Mouse (Mus musculus): ENCODE results near the gene Ilkap. TPM values are rescaled to one million over a fixed set of nuclear protein-coding genes. Genes with fewer than 3 reads are reported as not detected.

Gene Ilkap
- total RNA-seq (2021) = 10 to 100 TPM; 84.7 to 89.3 TPM

DNA sequence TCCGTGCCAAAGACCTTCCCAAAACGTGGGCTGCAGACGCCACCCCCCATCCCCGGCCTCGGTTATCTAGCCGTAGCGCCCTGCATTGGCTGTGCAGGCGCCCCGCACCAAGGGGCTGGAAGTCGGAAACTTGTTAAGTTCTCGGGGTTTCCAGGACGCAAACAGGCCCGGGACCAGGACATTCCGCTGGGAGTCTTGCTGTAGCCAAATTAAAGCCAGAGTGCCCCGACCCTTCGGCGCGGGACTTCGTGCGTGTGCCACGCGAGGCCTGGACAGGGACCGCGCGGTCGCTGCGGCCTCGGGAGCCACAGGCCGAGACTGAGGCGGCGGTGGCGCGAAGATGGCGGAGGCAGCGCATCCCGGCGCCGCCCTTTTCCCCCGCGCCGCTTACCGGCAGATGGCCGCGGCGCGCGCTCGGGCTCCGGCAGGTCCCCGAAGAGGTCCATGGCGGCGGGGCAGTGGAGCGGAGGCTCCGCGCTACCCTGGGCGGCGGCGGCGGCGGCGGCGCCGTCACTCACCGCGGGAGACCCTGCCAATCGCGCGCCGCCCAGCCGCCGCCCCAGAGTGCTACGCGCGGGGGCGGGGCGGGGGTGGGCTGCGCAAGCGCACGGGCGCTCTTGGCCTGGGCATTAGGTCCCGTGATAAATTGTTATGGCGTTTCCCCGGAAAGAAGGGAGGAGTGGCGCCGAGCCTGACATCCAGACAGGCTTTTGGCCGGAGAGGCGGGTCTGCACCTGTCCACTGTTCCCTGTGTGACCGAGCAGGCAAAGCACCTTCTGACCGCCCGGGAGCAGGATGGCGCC is at the start of gene Ilkap:
Gene Ilkap (minus strand): TSS at position 556 of the 803 bp plus-strand sequence.
- DNase-seq = peak; percentile 88
- intact Hi-C loops (cut with DNase I) = no loop called here

DNA sequence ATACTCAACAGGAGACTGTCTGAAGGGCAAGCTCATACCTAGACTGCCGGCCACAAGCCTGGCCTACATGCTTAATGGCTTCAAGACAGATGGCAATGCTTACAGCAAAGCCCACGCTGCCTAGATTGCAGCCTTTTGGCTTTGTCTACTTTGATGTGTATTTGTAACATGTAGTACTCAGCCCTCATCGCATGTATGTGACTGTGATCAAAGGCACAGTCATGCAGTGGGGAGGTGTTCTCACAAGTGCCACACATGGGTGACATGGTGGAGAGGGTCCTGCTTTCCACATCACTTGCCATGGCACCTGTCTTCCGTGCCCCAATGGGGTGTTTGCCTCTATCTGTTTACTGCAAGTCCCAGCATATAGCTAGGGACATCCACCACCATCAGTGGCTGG is 47.9 kb upstream of the Ilkap start:
- intact Hi-C loops (cut with DNase I) = no loop called here
- DNase-seq = no peak

DNA sequence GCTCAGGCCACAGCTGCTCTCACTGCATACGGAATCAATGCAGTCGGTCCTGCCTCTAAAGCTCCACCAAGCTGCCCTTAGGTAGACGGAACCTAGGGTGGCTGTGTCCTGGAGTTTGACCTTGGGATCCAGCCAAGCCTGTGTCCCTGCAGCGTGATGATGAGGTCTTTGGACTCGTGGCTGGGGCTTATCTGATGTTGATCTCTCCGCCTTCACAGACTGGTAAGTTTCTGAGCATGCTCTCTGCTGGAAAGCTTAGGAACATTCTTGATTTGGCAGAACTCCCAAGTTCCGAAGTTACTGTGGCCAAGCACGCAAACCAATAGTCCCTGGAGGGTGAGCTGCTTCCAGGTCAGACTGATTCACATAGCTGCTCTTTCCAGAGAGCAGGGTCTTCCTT is 47.4 kb upstream of the Ilkap start:
- no peak for DNase-seq
- intact Hi-C loops (cut with DNase I) = no loop called here

DNA sequence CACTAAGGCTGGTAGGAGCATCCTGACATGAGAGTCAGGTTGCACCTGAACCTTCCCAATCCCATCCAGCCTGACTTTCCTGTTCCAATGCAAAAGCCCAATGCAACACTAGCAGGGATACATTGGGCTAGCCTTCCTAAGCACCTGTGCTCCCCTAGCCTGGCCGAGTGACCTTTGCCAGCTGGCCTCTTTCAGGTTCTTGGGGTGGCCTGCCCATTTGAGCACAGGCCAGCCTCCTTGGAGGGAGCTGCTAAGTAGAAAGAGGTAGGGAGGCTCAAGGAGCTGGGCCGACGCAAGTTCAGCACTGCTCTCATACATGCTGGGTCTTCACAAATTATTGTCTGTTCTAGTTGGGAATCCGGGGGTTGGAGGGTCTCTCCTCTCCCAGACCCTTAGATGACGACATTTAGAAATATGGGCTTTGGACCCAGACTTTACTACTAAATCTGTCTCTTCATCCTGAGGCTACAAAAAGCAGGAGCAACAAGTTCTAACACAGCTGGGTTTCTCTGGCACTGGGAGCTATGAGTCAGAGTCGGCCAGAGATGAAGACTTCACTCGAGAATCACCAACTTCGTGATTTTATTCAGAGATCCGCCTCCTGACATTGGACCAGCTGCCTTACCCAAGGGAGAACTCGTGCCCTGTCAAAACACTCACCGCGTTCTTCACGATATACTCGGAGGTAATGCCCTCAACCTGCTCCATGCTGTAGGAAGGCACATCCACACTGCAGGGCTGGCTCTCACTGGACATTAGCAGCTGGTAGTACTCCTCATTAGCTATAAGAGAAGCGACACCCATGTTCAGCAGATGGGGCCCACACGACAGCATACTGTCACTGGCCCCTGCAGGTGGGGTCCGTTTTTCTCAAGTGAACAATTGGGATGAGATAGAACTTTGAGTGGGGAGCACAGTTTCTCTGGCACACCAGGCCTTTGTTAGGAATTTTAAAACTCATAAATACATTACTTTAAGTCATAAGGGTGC is 46.5 kb upstream of the Ilkap start:
- intact Hi-C loops (cut with DNase I) = no loop called here
- no peak for DNase-seq

DNA sequence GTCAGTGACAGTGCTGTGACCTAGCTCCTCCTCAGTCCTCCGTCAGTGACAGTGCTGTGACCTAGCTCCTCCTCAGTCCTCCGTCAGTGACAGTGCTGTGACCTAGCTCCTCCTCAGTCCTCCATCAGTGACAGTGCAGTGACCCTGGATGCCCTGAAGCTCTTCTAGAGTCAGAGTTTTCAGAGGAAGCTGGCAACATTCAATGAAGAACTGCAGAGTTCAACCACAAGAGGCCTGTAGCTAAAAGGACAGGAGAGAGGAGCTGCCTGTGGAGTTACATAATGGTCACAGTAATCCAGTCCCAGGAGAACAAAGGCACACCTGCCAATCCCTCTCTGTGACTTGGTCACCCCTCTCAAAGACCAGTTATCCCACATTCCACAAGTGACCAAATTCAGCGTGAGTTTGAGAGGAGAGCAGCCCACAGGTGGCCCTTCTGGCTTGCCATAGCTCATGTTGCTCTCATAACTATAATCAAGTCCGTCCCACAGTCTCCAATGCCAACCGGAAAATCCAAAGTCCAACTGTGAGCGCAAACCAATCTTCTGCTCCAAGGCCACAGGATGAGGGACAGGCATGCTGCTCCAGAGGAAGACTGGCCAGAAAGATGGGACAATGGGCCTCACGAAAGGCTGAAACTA is 43.9 kb upstream of the Ilkap start:
- intact Hi-C loops (cut with DNase I) = no loop called here
- DNase-seq = no peak

DNA sequence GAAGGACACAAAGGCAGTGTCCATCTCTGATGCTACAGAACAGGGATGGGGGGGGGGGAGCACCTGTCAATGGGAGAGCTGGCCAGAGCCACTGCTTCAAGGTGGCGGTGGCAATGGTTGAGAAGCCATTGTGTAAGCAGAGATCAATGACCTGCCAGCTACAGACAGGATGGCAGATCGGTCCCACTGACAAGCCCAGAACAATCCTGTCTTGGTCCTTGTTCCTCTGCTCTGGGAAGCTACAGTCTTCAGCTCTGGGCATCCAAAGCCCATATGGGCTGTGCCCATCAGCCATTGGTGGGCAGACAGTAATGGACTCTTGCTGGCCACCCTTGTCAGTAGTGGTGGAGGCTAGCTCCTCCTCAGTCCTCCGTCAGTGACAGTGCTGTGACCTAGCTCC is 43.2 kb upstream of the Ilkap start:
- intact Hi-C loops (cut with DNase I) = no loop called here
- no peak for DNase-seq

DNA sequence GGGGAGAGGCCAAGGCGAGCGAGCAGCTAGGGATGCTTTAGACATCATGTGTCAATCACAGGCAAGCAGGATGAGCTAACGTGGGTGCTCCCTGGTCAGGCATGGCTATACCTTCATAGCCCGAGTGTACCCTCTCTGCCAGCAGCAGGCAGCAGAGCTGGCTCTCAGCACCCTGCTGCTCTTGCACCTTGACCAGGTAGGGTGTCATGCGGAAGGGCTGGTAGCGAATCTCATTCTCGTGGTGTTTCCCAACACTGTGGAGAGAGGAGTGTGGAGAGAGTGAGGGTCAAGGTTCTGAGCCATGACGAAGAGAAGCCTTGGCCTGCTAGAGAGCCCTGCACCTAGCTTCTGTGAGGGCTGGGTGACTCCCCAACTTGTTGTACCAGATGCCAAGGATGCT is 41.2 kb upstream of the Ilkap start:
- no peak for DNase-seq
- intact Hi-C loops (cut with DNase I) = no loop called here

DNA sequence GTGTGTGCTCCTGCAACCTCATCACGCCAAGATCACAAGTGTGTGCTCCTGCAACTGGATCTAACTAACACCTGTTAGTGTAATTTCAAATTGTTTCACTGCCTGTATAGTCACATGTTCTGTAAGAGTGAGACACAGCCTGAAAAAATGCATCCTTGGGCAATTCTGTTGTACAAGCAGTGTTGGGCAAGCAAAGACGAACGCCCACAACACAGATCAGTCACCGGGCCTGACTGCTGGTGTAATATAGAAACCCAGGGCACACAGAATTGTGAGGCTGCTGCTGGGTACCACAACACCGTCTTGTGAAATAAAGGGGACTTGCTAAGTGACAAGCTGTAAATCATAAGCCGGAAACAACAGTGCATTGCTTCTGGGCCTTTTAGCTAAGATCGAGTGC is 39.0 kb upstream of the Ilkap start:
- DNase-seq = no peak
- intact Hi-C loops (cut with DNase I) = no loop called here

DNA sequence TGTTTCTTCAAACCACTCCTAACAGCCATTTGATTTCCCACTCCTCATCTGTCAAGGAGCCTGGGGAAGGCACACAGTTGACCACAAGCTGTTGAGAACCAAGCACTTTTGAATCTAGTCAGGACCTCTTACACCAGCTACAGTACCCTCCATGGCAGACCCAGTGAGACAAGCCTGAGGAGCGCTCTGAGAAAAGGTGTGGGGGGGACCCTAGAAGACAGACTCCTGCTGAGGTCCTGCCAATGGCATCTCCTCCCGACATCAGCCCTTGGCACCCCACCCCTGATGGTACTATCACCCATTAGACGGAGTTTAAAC is 38.4 kb upstream of the Ilkap start:
- no peak for DNase-seq
- intact Hi-C loops (cut with DNase I) = no loop called here

DNA sequence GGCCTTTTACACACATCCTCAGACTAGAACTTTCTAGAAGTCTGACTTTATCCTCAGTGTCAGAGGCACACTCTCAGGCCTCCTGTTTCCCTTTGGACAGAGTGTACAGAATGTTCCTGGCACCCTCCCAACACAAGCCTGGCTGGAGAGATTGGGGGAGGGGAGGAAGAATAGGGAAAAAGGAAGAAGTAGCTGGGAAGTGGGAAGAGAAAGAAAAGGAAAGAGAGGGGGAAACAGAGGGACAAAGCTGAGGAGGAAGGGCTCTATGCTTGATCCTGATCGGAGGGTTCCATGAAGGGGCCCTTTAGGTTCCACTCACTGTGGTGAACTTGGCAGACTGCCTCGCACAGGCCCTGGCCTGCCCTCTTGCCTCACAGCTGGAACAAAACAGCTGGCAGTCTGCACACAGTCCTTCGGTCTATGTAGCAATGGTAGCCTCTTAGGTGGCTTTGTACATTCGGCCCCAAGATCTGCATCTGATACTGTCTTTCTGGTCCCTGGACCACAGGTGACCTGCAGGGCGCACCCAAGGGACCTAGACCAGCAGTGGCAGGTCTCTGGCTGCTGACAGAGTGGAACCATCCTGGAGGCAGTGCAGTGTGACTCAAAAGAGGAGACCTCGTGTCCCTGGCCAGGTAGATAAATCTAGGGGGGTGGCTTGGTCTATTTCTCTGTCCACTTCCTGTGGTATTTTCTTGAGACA is 37.9 kb upstream of the Ilkap start:
- peak; percentile 67 for DNase-seq
- intact Hi-C loops (cut with DNase I) = no loop called here

DNA sequence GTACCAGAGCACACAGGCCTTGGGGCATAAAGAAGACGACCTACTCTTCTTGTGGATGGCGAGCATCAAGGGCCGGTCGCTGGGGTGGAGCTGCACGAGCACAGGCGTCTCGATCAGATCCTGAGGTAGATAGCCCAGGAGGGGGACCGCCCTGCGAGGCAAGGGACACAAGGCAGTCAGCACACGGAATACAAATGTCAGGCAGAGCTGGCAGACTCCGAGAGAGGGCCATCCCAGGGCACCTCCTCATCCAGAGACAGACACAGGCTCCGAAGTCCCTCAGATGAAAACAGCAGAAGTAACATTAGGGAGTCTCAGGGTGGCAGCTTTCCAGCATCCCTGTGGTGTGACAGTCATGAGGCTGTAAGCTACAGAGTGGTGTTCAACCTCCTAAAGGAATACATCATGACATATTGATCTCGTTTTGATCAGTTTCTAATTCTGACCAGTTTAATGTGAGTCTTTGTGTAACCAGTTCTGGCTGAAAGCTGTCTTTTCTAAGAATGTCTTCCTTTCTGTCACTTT is 37.1 kb upstream of the Ilkap start:
- DNase-seq = peak; percentile 55

DNA sequence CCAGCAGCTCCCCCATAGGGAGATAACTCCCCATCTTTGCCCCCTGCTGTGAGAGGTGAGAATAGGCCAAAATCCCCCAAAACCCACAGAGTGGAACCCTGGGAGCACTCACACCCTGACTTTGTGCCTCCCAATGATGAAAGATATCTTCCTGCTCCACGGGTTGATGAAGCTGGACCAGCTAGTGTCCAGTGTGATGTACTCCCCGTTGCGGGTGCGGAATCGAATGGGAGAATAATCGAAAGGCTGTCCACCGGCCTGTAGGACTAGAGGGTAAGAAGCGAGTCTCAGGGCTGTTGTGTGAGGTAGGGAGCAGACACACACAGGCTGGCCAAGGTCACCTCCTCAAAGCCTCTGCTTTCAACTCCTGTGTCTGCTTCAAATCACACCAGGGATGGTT is 36.3 kb upstream of the Ilkap start:
- DNase-seq = no peak
- intact Hi-C loops (cut with DNase I) = no loop called here

More for the DNA sequence above, 37.1 kb upstream of the Ilkap start:
- intact Hi-C loops (cut with DNase I) = no loop called here

DNA sequence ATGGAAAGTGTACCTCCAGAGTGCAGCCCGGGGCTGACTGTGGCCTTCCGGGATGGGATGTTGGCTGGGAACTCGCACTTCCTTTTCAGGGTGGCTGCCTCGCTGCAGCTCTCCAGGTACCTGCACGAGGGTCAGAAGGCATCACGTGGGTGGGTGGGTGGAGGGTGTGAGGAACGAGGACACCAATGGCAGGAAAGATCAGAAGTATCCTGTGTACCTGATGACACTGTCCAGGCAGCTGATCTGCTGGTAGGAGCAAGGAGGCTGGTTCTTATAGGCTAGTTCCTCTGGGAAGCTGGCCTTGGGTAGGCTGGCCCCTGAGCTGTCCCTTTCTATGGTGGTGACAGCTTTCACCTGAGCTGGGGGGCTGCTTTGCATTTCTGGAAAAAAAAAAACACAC is 32.1 kb upstream of the Ilkap start:
- intact Hi-C loops (cut with DNase I) = no loop called here
- DNase-seq = no peak

DNA sequence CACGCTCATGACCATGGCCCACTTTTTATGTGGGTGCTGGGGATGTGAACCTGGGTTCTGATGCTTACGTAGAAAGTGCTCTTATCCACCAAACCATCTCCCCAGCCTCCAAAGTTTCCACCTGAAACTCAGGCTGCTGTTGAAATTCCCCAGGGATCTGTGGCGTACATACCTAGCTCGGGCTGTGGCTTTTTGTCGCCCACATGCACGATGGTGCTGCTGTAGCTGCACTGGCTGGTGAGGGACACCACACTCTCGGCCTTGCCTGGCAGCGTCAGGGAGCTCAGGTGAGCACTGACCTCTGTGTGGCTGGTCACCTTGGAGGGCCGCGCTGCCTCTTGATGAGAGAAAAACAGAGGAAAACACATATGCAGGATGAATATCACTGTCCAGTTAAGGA is 30.6 kb upstream of the Ilkap start:
- intact Hi-C loops (cut with DNase I) = loop anchor here (5.0 kb wide), 1 partner anchor 53 kb away; no protein-coding TSS in a partner anchor
- DNase-seq = no peak

DNA sequence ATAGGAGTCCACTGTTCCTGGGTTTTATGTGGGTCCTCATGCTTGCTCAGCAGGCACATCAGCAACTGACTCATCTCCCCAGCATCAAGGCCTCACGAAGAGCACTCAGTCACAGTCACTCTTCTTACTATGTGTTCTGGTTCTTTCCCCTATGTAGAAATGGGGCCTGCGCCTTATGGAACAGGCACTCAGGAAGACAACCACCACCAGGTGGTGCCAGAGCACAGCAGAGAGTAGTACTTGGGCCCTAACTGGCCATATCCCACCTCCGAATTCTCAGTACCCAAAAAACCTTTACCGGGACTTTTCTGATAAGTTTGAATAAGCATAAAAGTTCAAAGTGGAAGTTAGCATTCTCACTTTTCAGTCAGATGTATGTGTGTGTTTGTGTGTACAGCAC is 30.0 kb upstream of the Ilkap start:
- intact Hi-C loops (cut with DNase I) = loop anchor here (5.0 kb wide), 1 partner anchor 54 kb away; no protein-coding TSS in a partner anchor
- DNase-seq = peak; percentile 91

DNA sequence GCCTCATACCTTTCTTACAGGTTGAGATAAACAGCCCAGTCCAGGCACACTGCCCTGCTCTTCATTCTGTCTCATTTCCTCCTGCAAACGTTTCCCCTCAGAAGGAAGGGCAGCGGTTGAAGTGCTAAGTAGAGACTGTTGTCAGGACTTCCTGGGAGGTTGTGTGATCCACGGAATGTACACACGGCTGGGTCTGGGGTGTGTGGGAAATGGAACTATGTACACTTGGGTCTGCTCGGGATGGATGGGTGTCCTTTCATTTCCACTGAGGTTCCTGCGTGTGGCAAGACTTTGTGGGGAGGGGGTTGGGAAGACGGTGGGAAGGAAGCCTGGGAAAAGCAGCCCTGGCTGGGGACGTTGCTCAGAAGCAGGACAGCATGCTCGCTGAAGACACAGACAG is 27.8 kb upstream of the Ilkap start:
- intact Hi-C loops (cut with DNase I) = loop anchor here (5.0 kb wide), 1 partner anchor 56 kb away; no protein-coding TSS in a partner anchor
- no peak for DNase-seq

DNA sequence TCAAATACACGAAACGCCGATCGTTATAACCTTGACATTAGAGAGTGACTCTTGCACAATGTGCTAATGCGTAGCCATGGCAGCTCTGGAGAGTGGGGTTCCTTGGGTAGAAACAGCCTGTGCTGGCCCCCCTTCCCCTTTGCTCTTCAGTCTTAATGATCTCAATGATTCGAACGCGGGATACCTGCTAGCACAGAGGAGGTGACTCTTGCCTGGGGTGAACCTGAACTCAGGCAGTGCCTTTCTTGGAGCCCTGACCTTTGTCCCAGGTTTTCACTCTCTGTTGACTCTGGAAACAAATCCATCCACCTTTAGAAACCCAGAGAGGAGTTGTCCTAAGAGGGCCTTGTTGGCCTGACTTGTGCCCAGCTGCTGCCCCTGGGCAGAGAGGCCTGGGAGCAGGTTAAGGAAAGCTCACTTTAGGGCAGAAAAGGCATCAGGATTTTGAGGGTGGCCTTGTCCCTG is 22.0 kb upstream of the Ilkap start:
- intact Hi-C loops (cut with DNase I) = no loop called here

DNA sequence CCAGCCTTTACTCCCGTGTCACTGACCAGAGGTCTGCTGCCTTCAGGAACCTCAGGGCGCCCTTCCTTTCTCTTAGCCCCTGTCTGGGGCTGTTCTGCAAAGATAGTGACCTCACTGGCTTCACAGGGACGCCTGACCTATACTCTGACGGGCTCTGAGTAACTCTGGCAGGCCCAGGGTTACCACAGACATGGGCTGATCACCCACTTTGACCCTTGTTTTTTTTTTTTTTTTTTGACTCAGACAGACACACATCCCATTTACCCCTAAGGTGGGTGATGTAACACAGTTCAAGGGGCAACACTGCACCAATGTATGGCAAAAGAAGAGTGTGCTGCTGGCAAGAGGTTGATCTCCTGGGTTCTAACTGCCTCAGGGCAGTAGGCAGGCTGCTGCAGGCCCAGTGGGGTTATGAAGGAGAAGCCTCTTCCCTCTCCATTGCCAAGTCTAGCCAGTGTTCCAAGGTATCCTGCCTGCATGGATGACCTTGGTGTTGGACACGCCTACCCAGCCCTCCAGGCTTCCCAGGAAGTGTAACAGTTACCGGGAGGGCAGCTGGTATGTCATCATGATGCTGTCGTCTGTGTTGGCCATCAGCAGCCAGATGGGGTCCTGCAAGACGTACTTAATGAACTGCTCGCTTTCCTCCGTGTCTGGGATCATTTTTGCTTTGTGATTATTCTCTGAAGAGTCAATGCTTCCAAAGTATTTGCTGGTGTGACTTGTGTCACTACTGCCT is 21.4 kb upstream of the Ilkap start:
- intact Hi-C loops (cut with DNase I) = no loop called here
- no peak for DNase-seq

More for the DNA sequence above, 22.0 kb upstream of the Ilkap start:
- DNase-seq = no peak

DNA sequence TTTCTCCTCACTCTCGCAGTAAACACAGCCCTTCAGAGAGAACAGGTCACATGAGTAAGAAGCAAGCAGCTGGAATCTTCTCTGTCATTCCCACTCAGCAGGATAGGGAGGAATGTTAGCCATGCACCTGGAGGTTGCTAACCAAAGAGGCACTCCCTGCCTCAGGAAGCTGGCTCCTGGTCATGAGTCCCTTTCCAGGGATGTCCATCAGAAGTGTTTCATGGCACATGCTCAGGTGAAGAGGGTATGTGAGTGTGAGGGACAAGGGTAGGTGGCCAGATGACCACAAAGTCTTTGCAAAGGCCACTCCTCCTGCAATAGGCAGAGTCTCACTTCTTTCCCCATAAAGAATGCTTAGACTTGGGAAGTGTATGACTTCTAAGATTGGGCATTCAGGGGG is 19.4 kb upstream of the Ilkap start:
- no peak for DNase-seq
- intact Hi-C loops (cut with DNase I) = no loop called here

DNA sequence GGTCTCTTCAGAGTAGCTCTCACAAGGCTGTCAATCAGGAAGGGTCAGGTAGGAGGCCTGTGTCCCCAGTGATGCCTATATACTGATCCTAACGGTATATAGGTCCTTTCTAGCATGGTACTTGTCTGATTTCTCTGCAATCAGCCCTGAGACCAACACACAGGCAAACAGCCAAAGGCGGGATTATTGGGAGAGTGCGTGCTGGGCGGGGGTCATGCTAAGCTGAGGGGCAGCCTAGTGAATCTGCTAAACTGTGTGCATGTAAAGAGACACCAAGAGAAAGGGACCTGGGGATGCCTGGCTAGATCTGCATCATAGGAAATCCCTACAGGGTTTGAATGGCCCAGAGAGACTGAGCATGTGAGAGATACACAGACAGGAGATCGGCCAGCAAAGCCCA is 16.7 kb upstream of the Ilkap start:
- peak; percentile 59 for DNase-seq
- intact Hi-C loops (cut with DNase I) = no loop called here
